Mouse (Mus musculus): ENCODE results near the gene Inpp5e.

The Inpp5e gene

DNA sequence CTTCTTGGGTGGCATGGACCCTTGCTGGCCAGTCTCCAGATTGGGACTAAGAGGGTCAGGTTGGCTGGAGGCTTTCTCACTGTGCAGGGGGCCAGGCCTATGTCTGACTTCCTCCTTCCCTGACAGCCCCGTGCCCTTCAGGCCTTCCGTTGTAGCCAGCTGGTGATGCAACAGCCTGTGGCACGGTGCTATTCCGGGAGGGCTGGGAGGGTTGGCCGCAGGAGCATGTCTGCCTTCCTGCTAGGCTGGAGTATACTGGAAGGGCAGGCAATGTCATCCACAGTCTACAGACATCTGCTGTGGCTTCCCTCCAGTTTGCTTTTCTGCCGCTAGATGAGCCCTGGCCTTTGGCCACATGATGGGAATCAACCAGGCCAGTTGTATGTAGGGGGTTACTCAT, 49.0 kb downstream of the Inpp5e start:
- DNase-seq: no peak

DNA sequence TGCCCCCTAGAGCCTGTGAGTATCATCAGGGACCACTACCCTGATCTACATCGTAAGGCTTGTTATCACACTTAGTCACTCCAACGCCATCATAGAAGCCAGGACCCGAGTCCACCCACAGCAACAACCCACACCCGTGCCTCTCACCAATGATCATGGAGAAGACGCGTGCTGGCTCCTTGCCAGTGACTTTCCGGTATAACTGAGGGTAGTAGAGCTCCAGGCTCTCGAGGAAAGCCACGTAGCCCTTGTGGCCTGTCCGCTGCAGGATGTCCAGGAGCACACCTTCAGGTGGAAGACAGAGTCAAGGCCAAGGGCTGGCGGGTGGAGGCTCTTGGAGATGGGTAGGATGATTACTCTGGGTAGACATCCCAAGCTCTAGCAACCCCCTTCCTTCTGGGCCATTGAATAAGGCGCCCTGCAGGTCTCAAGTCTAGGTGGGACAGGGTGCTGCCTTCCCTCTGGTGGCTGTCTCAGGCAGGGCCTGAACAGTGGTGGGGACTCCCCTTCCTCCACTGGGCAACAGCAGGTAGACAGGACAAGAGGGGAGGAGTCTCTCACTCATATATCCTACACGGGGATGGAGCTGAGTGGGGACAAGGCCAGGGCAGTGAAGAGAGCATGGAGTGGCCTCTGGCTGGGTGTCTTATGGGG, 50.2 kb downstream of the Inpp5e start:
- no peak for DNase-seq

DNA sequence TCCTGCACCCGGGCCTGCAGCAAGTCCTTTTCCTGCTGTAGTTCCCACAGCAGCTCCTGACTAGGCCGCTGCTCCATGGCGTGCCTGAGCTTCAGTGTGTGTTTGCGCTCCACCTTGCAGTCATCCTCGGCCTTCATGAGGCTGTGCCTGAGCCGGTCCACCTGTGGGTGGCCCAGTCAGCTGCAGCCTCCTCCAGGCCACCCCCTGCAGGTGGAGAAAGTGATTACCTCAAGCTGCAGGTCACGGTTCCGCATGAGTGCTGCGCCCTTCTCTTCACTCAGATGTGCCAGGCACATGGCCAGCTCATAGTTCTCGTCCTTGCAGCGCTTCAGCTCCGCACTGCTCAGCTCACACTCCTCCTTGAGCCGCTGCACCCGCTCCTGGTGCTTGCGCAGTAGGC, 51.5 kb downstream of the Inpp5e start:
- no peak for DNase-seq

DNA sequence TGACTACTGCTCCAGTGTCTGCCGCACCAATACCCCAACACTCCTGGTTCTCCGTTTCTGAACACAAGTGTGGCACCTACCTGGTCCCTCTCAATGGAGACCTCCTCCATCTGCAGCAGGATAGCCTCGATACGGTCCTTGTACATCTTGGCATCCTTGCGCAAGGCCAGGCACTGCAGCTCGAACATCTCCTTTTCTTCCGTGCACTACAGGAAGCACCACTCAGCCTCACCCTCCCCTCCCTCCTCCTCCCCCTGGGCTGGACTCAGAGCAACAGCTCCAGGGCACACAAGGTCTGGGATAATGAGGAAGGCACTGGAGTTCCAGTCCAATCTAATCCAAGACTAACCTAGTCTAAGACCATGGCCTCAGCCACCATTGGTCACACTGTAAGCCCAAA, 52.3 kb downstream of the Inpp5e start:
- DNase-seq: no peak

DNA sequence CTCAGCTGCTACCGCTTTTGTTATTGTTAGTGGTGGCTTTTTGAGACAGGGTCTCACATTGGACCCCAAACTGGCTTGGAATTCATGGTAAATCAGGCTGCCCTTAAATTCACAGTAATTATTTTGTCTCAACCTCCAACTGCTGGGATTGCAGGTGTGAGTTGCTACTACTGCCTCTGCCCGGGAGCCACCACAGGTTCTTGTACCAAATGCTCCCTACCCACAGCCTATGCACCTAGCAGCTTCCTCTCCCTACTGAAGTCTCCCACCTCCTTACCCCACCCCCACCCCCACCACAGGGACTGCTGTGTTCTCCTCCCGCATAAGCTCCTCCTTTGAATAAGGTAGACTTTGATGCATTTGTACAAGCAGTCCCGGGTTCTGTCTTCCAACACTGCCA, 52.8 kb downstream of the Inpp5e start:
- DNase-seq: no peak

DNA sequence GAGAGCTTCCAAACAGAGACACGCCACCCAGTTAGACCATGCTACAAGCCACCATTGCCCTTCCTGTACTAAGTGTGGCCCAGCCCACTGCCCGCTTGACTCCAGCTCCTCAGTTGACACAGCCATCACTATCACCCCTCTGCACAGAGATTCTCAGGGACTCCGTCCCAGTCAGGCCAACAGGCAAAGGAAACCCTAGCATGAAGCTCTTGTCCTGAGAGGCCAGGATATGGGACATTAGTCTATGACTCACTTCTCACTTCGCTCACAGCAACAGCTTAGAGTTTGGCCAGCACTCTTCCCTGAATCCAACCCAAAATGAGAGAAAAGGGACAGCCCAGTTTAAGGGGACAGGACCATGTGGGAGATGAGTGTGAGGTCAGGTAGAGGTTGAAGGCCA, 54.6 kb downstream of the Inpp5e start:
- DNase-seq: no peak

DNA sequence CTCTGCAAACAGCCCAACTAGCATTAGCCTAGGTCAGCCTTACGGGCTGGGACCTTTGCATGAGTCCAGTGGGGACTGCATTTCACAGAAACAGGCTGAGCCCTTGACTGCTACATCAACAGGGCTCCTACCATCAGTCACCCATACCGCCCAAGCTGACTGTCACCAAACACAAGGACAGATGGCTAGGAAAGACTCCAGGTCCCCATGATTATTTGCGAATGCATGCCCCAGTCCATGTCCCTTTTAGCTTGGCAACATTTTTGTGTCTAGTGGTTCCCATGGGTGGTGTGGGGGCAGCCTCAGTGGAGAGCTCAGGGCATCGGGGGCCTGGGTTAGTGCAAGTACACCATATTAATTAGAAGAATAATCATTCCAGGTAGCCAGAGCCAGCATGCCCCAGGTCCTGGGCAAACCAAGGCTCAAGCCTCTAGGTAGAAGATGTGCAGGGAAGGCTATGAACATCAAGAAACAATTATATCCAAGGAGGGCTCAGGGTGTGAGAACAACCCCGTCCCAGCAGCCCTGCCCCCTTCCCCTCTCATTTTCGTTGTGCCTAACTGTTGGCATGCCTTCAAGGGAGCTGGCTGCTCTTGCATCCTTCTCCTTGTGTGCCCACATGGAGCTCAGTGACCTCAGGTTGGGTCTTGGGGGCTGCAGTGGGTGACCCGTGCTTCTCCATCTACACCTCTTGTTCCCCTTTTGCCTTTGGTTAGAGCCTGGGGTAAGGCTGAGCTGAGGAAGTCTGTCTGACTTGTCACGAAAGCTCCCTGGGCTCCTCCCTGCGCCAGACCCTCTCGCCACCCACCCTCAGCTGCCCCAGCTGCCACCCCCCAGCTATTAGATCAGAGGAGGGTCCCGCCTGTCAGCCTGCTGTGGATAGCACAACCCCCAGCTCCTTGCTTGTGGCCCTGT, 55.7 kb downstream of the Inpp5e start:
- DNase-seq: no peak

DNA sequence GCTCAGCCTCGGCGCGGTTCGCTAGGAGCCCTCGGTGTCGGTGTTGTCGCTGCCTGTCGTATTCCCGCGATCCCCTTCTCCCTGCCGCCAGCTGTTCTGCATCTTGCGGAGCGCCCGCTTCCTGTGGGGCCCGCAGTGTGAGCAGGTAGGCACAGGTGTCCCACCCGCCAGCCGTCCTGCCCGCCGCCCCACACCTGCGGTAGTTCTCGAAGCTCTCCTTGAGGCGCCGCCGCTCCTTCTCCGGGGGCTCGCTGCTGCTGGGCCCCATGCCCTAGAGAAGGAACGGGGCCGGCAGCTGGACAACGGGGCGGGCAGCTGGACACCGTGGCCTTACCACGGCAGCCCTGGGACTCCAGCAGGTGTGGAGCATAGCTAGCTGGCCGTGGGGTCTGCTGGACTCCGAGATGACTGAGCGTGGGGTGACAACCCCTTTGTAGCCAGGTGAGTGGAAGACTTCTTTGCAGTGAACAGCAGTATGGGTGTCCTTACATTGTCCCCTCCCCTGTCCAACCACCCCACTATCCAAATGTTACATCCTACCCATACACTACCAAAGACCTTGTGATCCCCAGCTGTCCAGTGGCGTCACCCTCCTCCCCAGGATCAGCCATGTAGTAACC, 56.6 kb downstream of the Inpp5e start:
- DNase-seq: peak; percentile 42

DNA sequence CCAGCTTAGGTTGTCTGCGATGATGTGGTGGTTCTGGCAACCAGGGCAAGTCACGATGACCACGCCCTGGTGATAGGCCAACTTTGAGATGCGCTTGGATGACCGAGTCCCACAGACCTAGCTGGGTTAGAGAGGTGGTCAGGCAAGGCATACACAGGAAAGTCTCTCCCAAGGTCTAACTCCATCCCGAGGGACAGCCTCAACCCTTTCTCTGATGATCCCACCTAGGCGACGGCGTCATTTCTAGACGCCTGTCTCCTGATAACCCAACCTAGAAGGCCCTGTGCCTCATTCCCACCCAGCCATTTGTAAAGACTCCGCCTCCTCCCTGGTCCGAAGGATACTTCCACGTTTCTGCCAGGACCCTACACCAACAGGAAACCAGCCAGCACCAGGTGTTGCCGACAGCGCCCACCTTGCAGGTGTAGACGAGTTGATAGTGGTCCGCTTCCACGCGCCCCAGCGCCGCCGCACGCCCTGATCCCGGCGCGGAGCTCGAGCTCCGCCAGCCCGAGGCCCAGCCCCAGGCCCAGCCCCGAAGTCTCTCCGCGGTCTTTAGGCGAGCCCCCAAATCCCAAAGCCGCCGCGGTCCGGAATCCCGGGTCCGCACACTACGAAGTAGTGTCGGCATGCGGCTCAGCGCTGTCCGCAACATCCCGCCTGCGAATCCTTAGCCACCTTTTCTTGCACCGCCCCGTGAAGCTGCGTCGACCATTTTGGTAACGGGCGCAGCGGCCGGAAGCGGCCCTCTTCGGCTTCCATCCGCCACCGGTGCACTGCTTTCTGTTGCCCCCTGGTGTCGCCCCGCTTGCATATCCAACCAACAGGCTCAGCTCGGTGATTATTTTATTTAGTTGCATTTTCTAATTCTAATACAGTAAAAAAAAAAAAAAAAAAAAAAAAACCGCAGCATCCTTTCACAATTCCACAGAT, 57.4 kb downstream of the Inpp5e start, which contains the start of gene Dnlz:
Gene Dnlz (minus strand): TSS at position 753 of the 933 bp plus-strand sequence.
- DNase-seq: peak; percentile 95

DNA sequence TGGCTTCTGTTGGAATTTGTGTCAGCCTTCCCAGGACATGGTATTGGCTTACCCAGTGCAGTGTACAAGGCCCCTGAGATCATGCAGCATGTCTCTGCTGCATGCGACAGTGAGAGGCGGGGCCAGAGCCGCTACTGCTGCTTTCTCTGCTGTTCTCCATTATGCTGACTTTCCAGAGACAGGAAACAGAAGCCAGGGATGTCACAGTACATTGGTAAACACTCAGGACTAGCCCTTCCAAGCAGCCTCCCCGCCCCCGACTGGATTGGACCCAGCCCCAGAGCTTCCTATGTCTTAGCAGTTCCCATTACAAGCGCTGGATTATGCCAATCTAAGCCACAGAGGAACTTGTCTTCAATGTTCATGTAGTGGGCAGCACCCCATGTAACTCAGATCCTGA, 60.8 kb downstream of the Inpp5e start:
- DNase-seq: no peak
